Mouse (Mus musculus) testis, postnatal 14 days (tissue): Measurements from ENCODE around the gene Kcnt2.

Experiments
- DNase-seq: peaks from one replicate; pipeline ENCODE4 v3.0.0; 2021; ENCODE audit warnings: low spot score

Gene Kcnt2

GRCm38 (mm10) chr1:140378791-140379190 lies 132.8 kb downstream of the Kcnt2 start:
- DNase-seq, result no peak

- DNase-seq, result no peak
These were observed 133.6 kb downstream of the Kcnt2 start for GRCm38 (mm10) chr1:140379526-140379925.

GRCm38 (mm10) chr1:140381093-140381492 lies 135.1 kb downstream of the Kcnt2 start:
- DNase-seq, result no peak

- DNase-seq, result no peak
These were observed 144.3 kb downstream of the Kcnt2 start for GRCm38 (mm10) chr1:140390301-140390700.

- no peak for DNase-seq
These were observed 151.8 kb downstream of the Kcnt2 start for GRCm38 (mm10) chr1:140397756-140398155.

- DNase-seq, result no peak
These were observed 160.8 kb downstream of the Kcnt2 start for GRCm38 (mm10) chr1:140406631-140407288.

GRCm38 (mm10) chr1:140415761-140416160 lies 169.8 kb downstream of the Kcnt2 start:
- DNase-seq, result no peak

GRCm38 (mm10) chr1:140422954-140423353 lies 177.0 kb downstream of the Kcnt2 start:
- DNase-seq, result no peak

GRCm38 (mm10) chr1:140429284-140429850 lies 183.4 kb downstream of the Kcnt2 start:
- no peak for DNase-seq

GRCm38 (mm10) chr1:140432039-140432438 lies 186.1 kb downstream of the Kcnt2 start:
- DNase-seq, result no peak

- DNase-seq, result no peak
These were observed 188.8 kb downstream of the Kcnt2 start for GRCm38 (mm10) chr1:140434791-140435190.

- DNase-seq, result no peak
These were observed 192.2 kb downstream of the Kcnt2 start for GRCm38 (mm10) chr1:140438176-140438575.

GRCm38 (mm10) chr1:140443904-140444303 lies 197.9 kb downstream of the Kcnt2 start:
- DNase-seq, result no peak

- DNase-seq, result no peak
These were observed 198.4 kb downstream of the Kcnt2 start for GRCm38 (mm10) chr1:140444394-140444793.

- no peak for DNase-seq
These were observed 205.5 kb downstream of the Kcnt2 start for GRCm38 (mm10) chr1:140451461-140451860.

GRCm38 (mm10) chr1:140451924-140452323 lies 206.0 kb downstream of the Kcnt2 start:
- no peak for DNase-seq

GRCm38 (mm10) chr1:140455903-140456302 lies 209.9 kb downstream of the Kcnt2 start:
- no peak for DNase-seq

- DNase-seq, result no peak
These were observed 210.9 kb downstream of the Kcnt2 start for GRCm38 (mm10) chr1:140456873-140457272.

GRCm38 (mm10) chr1:140468315-140468714 lies 222.4 kb downstream of the Kcnt2 start:
- DNase-seq, result no peak

- no peak for DNase-seq
These were observed 223.6 kb downstream of the Kcnt2 start for GRCm38 (mm10) chr1:140469586-140469985.

GRCm38 (mm10) chr1:140476921-140477320 lies 231.0 kb downstream of the Kcnt2 start:
- DNase-seq, result no peak

- no peak for DNase-seq
These were observed 238.1 kb downstream of the Kcnt2 start for GRCm38 (mm10) chr1:140484016-140484415.

- DNase-seq, result no peak
These were observed 243.9 kb downstream of the Kcnt2 start for GRCm38 (mm10) chr1:140489816-140490215.

GRCm38 (mm10) chr1:140491406-140491805 lies 245.4 kb downstream of the Kcnt2 start:
- no peak for DNase-seq
